Mouse (Mus musculus): ENCODE results near the gene Psmb7. TPM values are rescaled to one million over a fixed set of nuclear protein-coding genes. Genes with fewer than 3 reads are reported as not detected.

Gene Psmb7
- total RNA-seq, 2 experiments from 2014 or later, result 193 to 196 TPM

DNA sequence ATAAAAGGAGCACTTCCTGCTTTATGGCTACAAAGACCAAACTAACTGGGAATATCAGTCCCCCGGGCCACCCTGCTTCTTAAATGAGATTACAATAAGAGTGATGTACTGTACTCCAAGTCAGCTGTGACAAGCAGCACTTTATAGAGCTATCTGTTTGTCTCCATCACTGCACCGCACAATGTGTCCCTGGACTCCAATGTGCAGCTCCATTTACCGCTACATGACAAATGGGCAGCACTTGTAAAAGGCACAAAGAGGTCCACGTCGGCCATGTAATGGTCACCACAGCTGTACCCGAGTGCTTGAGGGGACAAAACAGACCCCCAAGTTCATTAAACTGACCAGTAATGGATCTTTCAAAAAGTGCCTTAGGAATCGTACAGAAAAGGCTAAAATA, 49.0 kb downstream of the Psmb7 start:
- DNase-seq (ENCODE audit: low spot score in 2 of 2), result no peak

DNA sequence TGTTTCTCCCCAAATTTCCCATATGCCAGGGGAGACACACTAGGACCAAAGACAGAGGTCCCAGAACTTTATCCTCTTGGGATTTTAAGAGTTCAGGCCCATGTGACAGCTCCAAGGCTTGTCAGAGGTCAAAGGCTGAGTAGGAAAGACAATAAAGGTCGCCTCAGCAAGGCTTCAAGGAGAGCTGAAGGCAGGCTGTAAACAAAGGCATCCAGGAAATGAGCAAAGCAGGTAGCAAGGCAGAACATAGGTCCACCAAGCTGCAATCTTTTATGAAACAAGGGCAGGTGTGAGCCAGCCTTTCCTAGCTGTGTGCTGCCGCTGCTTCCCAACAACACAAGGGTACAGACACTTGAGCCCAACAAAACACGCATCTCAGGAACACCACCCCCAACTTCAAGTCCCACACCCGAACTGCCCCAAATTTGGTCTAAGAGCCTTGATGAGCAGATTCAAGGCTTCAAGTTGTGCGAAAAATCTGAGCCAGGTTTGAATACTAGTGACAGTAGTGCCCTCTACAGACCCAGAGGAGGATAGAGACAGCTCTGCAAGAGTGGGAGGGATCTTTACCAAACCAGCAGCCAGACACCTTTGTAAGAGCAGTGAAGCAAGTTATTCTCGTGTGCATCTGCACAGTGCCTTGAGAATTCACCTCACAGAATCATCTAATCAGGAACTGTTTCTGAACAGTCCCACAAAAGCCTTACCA, 52.0 kb downstream of the Psmb7 start:
- peak in 1 of 2 experiments; percentile 80 for DNase-seq (ENCODE audit: low spot score in 2 of 2)

GRCm38 (mm10) chr2:38586733-38587132, 57.2 kb downstream of the Psmb7 start:
- no peak for DNase-seq (ENCODE audit: low spot score in 2 of 2)

DNA sequence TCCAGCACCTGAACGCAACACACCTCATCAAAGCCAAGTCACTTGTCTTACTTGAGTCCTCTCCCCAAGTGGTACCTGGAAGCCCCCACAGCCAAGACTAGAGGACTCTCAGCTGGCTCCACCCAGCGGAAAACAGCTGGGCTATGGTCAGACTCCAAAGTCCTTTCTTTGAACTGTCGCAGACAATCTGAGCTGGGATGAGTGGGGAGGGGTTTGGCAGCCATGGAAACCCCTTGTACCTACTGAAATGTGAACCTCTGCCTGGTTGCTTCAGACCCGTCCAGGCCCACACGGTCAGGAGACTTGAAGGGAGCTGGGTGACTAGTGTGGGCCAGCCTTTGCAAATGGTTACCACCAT, 58.5 kb downstream of the Psmb7 start:
- DNase-seq (ENCODE audit: low spot score in 2 of 2), result no peak

GRCm38 (mm10) chr2:38584514-38585378, 59.1 kb downstream of the Psmb7 start:
- no peak for DNase-seq (ENCODE audit: low spot score in 2 of 2)

DNA sequence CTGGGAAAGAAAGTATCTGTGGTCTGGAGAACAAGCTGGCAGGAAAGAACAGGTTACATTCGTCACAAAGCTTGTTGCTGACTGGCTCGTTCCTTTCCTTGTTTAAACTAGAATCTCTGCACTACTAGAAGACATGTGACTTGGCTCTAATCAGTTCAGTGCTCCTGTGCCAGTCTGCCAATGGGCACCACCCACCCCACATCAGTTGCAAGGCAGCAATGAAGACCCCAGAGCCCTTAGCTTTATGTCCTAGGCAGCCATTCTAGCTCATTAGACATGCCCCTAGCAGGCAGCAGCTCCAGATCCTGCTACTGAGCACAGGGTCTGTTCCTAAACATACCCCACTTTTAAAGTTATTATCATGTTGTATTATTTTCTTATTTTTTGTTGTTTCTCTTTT, 59.9 kb downstream of the Psmb7 start:
- no peak for DNase-seq (ENCODE audit: low spot score in 2 of 2)

GRCm38 (mm10) chr2:38579528-38579927, 64.4 kb downstream of the Psmb7 start:
- no peak for DNase-seq (ENCODE audit: low spot score in 2 of 2)

GRCm38 (mm10) chr2:38578602-38579521, 65.0 kb downstream of the Psmb7 start:
- DNase-seq (ENCODE audit: low spot score in 2 of 2), result peak; percentile 30 to 63

- no peak for DNase-seq (ENCODE audit: low spot score in 2 of 2)
Measured at GRCm38 (mm10) chr2:38574697-38575096, 69.2 kb downstream of the Psmb7 start.

GRCm38 (mm10) chr2:38571971-38572601, 71.8 kb downstream of the Psmb7 start:
- no peak for DNase-seq (ENCODE audit: low spot score in 2 of 2)

DNA sequence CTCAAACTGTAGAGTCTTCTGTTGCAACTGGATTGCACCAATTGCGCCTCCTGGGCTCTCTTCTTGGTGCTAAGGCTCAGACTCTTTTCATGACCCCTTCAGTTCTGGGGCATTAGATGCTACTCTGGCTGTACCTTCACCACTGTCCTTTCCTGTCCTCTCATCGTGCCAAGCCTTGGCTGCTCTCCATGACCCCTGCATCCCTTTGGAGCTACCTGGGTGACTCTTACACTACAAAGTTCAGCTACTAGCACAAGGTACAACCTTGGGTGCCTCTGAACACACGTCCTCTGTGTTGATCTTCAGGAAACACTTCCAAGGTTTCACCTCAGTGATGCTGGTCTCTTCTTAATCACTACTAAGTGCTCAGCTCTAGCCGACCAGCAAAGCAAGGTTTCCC, 81.3 kb downstream of the Psmb7 start:
- no peak for DNase-seq (ENCODE audit: low spot score in 2 of 2)

DNA sequence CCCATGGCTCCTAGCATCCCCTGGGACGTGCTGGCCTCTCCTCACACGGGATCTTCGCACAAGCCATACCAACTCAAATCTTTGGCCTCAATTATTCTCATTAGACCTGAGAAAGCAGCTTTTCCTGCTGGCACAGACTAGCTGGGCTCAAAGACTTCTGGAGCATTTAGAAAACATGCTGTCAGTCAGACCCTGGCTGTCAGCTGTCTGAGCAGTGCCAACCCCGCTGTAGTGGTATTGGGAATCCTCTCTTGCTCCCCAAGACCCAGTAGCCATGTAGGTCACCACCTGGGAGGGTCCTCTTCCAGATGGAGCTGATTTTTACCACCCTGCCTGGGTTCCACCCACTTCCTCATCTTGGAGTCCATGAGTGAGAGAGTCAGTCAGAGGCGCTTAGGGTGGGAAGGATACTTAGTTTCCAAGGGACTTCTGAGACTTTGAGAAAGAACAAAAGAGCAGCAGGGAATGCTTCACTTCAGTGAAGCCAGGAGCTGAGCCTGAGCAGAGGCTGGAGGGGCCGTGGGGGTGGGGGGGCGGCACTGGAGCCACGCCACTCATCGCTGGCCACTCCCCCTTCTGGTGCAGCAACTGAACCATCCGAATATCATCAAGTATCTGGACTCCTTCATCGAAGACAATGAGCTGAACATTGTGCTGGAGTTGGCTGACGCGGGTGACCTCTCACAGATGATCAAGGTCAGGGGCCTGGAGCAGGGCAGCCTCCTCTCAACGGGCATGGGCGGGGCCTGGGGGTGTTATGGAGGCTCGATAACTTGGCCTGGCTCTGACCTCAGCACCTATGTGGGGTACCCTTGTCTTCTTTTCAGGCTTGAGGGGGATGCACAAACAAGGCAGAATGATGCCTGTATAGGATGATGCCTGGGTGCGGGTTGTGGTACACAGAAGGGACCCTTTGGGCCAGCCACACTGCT, 83.3 kb downstream of the Psmb7 start:
- no peak for DNase-seq (ENCODE audit: low spot score in 2 of 2)

DNA sequence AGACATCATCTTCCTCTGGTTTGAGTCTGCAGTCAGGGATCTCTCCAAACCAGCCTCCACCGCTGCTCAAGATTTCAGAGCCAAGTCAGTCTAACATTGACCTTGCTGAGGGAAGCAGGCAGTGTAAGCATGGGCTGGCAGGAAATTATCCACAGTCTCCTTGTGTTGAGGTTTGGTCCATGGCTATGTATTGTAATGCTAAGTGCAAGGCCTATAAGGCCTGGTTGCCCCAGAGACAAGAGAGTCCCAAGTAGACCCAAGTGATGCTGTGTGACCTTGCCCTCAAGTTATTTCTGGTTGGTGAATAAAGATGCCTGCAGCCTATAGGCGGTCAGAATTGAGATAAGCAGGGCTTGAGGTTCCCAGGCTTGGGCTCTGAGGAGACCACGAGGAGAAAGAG, 87.2 kb downstream of the Psmb7 start:
- no peak for DNase-seq (ENCODE audit: low spot score in 2 of 2)

- DNase-seq (ENCODE audit: low spot score in 2 of 2), result no peak
Measured at GRCm38 (mm10) chr2:38555659-38556058, 88.2 kb downstream of the Psmb7 start.

GRCm38 (mm10) chr2:38554226-38554995, 89.5 kb downstream of the Psmb7 start:
- DNase-seq (ENCODE audit: low spot score in 2 of 2), result no peak

DNA sequence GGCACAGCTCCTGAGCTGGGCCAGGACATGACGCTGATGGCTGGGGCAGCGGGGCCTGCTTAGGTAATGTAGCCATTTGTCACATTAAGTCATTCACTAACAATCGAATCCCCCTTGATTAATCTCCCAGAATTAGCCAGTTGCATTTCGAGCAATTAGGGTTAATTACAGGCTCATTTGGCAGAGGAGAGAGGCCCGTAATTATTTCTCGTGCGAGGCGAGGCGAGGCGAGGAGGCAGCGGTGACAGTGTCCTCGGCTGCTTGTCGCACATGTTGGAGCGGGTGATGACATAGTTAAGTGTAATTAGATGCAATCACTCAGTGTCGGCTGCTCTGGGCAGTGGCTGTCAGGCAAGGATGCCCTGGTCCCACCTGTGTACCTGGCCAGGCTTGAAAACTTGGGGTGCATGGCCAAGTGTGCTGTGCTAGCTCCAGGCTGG, 91.9 kb downstream of the Psmb7 start:
- DNase-seq (ENCODE audit: low spot score in 2 of 2), result no peak

GRCm38 (mm10) chr2:38547793-38548517, 95.9 kb downstream of the Psmb7 start:
- no peak for DNase-seq (ENCODE audit: low spot score in 2 of 2)

- no peak for DNase-seq (ENCODE audit: low spot score in 2 of 2)
Measured at GRCm38 (mm10) chr2:38546748-38547147, 97.1 kb downstream of the Psmb7 start.
